Mouse (Mus musculus): ENCODE results near the gene Glrp1.

DNA sequence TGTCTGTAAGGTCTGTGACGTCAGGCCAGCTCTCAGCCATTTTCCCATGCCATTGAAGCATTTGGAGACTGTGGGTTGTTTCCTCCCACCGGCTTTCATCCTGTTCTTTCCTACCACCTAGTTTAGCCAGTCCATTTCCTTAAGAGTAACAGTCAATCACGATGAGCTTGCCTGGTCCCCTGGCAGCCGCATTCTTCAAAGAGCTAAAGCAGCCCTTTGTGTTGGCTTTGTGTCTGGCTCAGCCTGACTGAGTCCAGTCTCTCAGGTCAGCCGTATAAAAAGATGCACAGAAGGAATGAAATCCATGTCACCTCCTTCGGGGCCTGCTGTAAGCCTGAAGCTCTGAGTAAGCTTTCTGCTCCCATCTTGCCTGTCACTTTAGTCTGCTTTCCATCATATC is 37.6 kb downstream of the Glrp1 start:
- TF ChIP-seq CTCF (IDR thresholded peaks at IDR 0.05; ENCODE audit: borderline replicate concordance, control insufficient read depth, extremely low read depth, insufficient read depth, low read length, poor library complexity), result no peak
- TF ChIP-seq POLR2A (IDR thresholded peaks at IDR 0.05; ENCODE audit: control insufficient read depth, extremely low read depth, insufficient read depth, low read length, poor library complexity), result no peak
